Mouse (Mus musculus): ENCODE measurements around the gene Slc44a3.
"Not testable (repeated sequence)": the region's sequence is repeated elsewhere in the genome, so short reads cannot be mapped to it uniquely, and the experiment has no call there.

Gene Slc44a3

DNA sequence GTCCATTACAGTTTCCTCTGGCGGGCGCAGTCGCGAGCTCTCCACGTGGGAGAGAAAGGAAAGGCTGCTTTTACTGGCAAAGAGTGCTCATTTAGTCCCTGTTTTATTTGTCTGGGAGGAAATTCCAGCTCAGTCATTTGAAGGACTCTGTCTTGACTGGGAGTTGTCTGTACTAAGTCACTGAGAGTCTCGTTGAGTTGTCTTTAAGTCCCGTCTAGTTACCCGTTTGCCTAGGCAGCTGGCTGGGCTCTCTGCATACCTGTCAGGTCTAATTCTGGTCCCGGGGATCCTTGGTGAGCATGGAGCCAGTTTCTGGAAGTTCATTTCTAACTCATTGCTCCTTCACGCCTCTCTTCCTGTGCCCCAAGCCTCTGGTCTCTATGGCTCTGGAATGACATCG is 20.5 kb upstream of the Slc44a3 start:
- DNase-seq (ENCODE audit: low spot score in 2 of 2): no peak

DNA sequence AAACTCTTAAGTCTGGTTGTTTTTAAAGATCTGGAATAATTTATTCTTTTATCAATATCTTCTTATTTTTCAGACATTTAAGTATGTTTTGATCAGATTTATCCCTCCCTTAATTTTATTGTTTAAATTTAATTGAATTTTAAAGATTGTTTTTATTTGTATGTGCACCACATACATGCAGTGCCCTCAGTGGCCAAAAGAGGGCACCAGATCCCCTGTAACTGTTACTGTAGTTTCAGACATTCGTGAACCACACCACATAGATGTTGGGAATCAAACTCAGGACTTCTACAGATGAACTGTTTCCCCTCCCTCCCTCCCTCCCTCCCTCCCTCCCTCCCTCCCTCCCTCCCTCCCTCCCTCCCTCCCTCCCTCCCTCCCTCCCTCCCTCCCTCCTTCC is 18.2 kb upstream of the Slc44a3 start:
- DNase-seq (ENCODE audit: low spot score in 2 of 2): peak in 1 of 2 experiments; percentile 9

DNA sequence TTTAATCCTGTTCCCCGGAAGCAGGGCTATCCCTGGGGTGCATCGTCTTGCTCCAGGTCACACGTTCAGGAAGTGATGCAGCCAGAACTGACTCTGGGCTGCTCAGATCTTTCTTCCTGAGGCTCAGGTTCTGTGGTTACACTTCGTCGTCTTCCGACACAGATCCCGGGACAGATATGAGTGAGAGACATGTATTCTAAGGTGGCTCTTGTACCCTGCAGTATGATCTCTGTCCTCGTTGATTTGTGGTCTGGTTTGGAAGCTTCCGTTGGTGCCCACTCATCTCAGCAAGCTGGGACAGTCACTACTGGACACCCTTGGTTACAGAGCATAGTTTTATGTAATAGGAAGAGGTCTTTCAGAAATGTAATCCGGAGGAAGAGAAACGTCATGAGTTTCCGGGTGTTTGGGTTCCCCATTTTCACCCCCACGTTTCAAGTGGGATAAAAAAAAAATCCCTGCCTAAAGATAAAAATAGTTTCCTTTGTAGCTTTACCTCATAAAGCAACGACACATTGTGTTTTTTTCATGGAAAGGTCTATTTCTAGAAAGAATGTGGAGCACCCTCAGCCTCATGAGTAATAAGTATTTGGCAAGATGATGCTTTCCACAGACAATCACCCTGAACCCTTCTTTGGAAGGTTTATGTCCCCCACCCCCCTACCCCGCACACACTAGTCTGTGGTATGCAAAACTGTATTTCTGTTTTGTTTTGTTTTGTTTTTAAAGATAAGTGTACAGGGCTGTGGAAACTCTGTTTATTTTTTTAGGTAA is 15.8 kb upstream of the Slc44a3 start:
- no peak for DNase-seq (ENCODE audit: low spot score in 2 of 2)

DNA sequence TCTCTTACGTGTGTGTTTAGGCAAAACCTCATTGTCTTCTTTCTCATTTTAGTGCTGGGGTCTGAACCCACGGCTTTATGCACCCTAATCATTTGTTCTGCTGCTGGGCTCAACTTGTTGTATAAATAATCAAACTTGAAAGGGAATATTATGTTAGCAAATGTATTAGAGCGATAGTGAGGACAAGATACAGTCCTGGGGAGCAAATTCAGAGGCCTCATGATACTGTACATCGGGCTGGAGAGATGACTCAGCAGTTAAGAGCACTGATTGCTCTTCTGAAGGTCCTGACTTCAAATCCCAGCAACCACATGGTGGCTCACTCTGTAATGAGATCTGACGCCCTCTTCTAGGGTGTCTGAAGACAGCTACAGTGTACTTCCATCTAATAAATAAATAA is 8.4 kb upstream of the Slc44a3 start:
- no peak for DNase-seq (ENCODE audit: low spot score in 2 of 2)

DNA sequence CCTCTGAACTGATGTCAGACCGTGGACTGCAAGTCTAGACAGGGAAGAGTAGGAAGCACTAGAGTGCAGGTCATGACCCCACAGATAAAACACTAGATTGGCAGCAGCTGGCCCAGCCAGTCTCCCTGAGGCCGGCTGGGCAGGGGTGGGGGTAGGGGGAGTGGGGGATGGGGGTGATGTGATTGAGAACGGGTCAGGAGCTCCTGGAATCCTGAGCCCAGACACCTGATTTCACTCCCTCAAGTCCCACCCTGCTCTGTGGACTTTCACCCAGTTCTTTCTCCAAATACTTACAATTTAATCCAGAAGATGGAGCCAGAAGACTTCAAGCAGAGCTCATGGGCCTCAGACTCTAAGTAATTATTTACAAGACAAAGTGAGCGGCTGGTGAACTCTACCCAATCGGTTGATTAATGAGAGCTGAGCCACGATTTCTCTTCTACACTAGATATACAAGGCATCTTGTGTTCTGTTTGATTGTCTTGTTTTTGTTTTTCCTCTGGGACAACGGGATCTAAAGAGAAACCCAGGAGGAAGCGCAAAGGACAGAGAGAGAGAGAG is 7.7 kb upstream of the Slc44a3 start:
- DNase-seq (ENCODE audit: low spot score in 2 of 2): no peak

DNA sequence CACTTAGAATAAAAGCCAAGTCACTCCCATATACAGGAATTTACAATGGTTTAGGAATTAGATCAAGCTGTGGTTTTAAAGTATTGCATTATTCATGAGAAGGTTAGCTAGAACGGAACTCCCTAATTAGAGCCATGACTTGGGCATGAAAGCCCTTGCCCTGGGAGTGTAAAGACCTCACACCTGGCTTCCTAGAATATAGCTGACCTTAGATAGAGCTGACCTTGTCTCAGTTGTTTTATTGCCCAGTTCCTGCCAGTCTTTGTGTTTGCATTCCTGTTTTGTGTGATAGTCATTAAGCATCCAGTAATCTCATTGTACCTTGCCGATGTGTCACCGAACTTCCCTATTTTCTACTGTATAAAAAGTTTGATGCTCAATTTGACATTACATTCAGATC is 6.6 kb upstream of the Slc44a3 start:
- not testable (repeated sequence) for DNase-seq (ENCODE audit: low spot score in 2 of 2)

DNA sequence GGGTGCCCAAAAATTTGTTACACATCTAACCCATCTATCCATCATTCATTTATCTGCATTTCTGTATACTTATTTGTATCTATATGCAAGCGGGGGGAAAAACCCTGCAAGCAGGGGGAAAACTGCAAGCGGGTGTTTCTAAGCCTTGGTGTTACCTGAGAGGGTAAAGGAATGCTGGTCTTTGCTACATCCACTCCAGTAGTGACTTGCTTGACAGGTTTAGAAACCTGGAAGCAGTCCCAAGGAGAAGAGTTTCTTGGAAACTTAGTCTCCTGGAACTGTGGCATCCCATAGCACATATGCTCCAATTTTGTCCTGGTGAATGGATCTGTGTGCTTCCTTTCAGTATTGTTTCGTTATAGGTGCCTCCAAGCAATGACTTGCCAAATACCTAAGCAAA is 5.8 kb upstream of the Slc44a3 start:
- DNase-seq (ENCODE audit: low spot score in 2 of 2): no peak

DNA sequence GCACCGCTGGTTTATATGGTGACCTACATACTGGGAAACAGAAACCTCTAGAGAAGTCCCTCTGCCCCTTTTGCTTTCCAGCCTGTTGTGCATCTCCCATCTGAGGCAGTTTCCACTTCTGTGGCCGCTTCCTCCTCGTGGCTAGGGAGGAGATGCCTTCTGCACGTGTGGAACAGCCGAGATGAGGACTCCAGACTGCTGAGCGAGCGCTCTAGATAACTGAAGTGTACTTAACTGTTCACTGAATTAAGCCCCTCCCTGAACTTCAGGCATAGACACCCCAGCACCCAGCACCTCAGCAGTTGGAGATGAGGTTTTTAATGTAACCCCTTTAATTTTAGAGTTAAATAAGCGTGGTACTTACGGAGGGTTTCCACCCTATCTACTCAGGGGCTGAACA is 4.6 kb upstream of the Slc44a3 start:
- DNase-seq (ENCODE audit: low spot score in 2 of 2): no peak

DNA sequence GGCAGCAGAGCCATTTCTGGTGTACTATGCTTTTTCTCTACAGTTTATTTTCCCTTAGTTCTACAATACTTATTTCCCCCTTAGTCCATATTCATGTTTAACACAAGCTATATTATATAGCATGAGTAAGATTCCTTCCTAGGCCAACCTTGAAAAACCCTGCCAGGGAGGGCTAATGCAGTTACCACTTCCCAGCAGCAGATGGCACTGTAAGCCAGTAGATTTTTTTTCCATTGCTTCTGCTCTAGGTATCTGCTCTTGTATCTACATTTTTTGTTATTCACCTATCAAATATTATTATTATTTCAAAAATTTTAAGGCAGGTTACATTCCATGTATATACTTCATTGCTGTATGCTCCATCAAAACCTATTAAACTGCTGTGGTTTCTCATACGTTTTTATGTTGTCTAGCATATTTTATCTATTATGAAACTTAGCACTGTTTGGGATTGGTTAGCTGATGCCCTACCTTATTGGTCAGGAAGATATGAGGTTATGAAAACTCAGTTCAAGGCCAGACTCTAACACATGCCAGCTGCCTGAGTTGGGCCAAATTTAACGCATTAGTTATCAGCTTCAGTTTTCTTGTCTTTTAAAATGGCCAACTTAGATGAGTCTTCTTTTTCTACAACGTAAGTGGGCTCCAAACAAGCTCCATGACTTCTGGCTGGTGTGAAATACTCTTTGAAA is 3.8 kb upstream of the Slc44a3 start:
- peak in 1 of 2 experiments; percentile 7 for DNase-seq (ENCODE audit: low spot score in 2 of 2)

DNA sequence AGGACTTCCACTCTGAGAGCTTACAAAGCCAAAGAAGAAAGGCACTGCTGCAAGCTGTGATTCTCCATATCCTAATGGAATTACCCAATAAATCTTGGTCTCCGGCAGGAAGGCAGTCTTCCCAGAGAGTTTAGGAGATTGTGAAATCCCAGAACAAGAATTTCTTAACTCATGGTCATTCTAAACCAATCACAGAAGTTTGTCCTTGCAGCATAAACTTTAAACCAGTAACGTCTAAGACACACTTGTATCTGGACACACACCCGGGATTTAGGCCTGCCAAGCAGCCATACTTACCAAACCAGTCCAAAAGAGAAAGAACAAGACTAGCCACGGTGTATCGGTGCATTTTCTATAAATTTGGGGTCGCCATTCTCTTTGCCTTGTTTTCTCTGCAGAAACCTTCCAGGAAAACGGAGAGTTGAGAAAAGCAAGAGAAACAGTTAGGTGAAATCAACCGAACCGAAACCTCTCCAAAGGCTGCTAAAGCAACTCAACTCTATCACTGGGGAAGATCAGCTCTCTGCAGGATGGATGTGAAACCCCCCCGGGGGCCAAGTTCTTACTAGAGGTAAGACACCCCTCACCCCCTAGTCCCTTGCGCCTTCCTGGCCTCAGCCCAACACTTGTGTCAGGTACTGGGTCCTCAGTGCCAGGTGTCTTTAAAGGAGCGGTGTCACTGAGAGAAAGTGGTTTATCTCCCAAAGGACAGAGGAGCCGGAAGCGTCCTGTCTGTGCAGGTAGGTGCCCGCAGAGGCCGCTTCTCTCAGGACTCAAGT is 645 bp downstream of the Slc44a3 start:
- DNase-seq (ENCODE audit: low spot score in 2 of 2): no peak

DNA sequence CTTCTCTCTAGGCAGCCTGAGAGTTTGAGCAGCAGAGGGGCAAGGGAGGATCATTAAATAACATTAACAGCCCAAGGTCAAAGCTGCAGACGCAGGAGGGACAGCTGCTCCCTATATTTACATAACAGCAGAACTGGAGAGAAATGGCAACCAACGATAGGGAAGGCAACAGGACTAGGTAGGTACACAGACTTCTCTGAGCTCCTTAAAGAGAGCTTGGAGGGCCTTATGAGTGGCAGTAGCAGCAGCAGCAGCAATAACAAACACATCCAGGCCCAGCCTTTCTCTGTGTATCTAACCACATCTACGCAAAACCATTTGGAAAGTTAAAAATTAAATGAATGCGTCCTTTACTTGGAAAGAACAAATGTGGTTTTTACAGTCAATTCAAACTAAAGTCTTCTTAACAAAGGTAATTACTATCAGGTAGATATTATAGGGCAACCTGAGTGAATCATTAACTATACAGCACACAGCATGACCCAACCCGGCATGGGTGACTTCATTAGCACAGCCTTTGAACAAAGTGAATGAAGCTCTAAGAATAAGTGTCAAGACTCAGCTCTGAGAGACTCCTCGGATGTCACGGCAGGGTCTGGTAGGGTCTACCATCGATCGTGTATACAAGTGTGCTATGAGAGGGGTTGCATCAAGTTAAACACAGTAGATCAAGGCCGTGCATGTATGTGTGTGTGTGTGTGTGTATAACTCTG is 1.5 kb downstream of the Slc44a3 start:
- DNase-seq (ENCODE audit: low spot score in 2 of 2): no peak

DNA sequence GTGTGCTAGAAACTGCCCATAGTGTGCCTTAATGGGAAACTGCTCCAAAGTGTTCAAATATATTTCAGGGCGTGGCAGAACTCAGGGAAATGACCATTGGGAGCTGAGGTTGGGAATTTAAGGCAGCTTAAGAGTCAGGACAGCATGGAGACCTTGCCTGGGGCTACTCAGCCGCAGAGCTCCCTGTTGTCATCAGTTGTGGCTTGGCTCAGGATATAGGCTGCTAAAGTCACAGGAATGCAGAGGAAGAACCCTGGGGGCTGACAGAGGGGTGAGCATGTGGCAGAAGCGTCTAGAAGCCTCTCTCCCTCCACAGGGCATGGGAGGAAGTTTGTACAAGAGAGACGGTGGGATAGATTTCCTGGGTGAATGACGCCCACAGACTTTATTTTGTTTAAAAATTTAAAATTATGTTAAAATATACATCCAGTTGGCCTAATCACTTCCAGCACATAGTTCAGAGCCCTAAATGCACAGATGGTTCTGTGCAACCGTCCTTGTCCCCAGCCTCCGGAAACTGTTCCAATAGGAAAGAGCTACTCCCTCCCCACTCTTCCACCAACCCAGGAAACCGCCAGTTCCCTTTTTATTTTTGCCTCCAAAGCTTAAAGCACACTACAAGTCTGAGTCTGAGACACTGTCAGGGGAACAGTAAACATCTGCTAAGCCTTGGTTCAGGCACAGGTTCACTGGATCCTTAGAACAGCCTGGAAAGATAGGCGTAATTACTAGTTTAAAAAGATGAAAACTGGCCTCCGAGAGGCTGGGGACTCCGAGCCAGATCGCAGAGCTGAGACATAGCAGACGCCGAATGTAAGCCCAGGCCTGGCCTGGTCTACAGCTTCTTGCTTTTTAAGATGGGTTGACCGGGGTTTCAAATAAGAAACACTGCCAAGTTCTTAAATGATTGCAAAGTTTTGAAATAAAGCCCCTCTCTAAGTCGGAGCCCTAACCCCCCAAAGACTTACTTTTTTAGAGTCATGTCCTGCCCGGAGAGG is 5.8 kb downstream of the Slc44a3 start:
- DNase-seq (ENCODE audit: low spot score in 2 of 2): no peak

DNA sequence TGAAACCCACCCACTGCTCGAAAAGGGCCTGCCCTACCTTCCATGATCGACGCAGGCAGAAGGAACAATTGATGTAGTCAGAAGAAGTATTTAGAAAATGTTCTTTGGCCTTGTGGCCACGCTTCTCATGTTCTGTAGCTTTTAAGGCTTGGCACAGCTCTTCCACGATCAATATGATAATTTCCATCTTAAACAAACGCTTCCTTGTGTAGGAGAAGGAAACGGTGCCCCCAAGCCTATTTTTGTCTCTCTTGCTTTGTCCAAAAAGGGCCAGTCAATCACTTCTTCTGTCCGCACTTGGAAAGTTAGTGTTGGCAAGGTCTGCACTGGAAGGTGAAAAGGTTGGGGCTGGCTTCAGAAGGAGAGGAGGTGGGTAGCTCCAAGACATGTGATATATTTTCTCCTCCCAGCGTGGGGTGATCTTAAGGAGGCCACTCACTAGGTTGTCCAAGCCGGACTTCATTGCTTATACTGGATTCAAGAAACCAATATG is 10.5 kb downstream of the Slc44a3 start:
- DNase-seq (ENCODE audit: low spot score in 2 of 2): no peak

DNA sequence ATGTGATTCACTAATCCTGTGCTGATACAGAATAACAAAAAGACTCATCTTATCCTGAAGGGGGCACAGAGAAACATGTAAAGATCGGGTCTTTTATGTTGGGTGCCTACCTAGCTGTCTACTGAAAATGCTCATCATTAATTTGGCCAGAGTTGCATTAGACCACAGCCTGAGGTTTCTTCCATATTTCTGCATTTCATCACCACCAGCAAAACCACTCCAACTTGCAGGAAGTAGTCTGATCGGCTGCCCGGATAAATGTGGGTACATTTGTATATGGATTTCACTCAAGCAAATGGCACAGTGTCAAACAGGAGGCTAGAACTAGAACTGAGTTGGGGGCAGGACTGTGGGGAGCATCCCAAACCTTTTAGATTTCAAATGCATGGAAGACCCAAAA is 11.1 kb downstream of the Slc44a3 start:
- no peak for DNase-seq (ENCODE audit: low spot score in 2 of 2)

DNA sequence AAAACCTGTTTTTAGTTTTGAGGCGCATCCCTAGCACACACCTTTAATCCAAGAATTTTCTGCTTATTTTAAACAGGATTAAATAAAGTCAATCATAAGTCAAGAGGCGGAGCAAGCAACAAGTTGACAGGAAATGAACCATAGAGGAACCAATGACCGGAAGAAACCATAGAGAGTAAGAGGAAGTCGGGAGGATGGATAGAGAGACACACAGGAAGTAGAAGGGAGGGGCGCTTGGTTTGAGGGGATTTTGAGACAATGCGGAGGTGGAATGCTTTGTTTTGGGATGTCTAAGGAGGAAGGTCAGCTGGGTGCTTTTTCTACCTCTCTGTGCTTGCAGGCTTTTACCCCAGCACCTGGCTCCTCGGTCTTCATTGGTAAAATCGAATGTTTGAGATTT is 15.2 kb downstream of the Slc44a3 start:
- no peak for DNase-seq (ENCODE audit: low spot score in 2 of 2)

DNA sequence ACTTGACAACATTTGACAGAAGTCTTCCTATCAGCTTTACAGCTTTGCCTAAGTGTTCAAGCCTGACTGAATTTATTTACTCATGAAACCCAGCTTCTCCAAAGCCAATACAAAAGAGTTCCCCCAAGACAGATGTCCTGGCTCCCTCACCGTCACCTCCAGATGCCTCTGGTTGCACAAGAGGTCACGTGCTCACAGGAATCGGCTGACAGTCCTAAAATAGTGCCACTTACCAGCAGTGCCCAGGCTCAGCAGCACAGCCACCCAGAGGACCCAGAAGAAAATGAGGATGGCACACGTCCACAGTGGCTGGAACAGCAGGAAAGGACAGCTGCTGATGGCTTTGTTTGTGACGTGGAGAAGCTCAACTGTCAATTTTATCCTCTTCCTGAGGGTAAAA is 23.1 kb downstream of the Slc44a3 start:
- DNase-seq (ENCODE audit: low spot score in 2 of 2): no peak

DNA sequence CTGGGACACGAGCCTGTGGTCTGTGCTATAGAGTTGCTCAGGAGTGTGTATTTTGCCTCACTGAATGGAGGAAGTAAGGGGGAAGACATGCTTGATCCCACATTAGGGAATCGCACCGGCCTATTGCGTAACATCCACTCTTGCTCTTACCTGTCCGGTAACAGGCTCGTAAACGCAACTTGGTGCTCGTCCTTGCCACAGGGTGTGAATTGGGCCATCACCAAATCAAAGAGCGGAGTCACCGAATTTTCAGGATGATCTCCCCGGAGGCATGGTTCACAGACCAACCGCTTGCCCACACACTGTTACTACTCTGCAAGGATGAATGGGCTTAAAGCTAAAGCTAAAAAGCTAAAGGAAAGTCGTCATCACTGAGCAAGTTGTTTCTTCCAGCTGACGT is 24.5 kb downstream of the Slc44a3 start:
- DNase-seq (ENCODE audit: low spot score in 2 of 2): no peak

DNA sequence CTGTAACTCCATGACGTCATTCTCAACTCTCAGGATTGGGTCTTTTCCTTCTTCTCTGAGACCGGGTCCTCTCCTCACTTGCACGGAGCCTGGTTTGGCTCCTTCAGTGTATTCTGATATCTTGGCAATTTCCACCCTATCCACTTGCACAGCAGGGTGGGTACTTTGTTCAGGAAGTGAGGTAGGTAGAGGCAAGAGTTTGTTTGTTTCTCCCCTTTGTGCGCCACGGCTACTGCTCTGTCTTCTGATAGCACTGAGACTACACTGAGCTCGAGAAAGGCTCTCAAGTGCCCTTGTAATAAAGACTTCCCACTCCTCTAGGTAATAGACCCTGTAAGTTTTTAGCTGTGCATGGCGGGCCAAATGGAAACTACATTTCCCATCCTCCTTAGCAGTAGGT is 25.4 kb downstream of the Slc44a3 start:
- DNase-seq (ENCODE audit: low spot score in 2 of 2): no peak

DNA sequence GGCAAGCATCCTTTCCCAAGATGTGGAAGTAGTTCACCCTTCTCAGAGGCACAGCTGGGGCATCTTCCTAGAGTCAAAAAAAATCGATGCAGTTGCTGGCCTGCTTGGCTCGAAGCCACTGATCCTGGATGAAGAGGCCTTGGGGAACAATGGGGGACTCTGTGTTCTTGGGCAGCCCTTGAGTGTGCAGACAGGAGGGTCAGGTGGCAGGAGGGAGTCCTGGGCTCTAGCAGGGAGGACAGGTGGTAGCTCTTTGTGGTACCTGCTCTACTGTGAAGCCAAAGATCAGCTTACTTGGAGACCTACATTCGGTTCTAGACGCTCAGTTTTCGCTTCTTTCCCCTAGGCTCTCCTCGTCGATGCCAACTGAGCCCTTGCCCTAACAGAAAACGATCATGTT is 26.0 kb downstream of the Slc44a3 start:
- DNase-seq (ENCODE audit: low spot score in 2 of 2): no peak

DNA sequence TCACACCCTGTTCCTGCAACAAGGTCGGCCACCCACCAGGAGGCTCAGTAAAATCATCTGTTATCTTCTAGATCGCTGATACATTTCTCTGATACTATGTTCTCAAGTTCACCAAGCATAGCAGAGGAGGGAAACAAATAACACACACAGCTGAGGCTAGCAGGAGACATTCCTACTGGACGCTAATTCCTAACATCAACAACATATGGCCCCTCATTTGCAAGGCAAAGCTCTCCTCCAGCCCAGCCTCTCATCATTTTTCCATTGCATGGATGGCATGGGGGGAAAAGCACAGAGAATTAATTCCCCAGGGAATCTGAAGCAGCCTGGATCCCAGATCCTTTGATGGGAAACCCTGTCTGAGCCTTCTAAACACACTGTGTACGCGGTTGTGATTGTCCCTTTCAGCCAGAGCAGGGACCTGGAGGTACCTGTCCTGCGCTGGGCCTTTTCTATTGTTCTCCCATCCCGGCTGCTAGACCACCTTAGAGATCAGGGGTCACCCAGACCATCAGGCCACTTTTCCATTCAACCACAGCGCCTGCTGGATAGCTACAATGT is 27.2 kb downstream of the Slc44a3 start:
- no peak for DNase-seq (ENCODE audit: low spot score in 2 of 2)

All from spleen, postnatal 14 days (tissue).